Mouse (Mus musculus): ENCODE measurements around the gene Ngrn. TPM values are rescaled to one million over a fixed set of nuclear protein-coding genes. Genes with fewer than 3 reads are reported as not detected.

The Ngrn gene
- total RNA-seq, 2 experiments from 2014 or later, result 18.8 to 31.9 TPM

DNA sequence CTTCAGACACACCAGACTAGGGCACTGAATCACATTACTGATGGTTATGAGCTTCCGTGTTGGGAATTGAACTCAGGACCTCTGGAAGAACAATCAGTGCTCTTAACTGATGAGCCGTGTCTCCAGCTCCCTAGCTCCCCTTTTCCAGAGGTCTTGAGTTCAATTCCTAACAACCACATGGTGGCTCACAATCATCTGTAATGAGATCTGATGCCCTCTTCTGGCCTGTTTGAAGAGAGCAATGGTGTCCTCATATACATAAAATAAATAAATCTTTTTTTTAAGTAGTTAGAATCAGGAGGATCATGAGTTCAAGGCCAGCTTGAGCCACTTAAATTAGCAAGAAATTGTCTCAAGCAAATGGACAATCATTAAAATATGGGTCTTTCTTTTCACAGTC, 5.0 kb upstream of the Ngrn start:
- ATAC-seq (replicated peaks; ENCODE audit: low FRiP score, poor library complexity, severe bottlenecking), result no peak

DNA sequence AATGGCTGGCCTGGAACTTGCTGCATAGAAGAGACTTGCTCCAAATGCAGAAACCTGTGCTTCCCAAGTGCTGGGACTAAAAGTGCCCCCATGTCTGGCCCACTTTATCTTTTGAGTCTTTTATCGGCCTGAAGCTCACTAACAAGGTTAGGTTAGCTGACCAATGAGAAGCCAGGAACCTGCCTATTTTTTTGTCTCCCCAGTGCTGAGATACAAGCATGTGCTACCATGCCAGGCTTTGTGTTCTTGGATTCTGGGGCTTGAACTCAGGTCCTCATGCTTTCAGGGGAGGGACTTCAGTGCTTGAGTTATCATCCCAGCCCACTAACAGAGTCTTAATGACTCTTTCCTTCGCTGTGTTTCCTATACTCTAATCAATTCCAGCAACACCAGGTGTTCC, 3.3 kb upstream of the Ngrn start:
- no peak for ATAC-seq (replicated peaks; ENCODE audit: low FRiP score, poor library complexity, severe bottlenecking)

DNA sequence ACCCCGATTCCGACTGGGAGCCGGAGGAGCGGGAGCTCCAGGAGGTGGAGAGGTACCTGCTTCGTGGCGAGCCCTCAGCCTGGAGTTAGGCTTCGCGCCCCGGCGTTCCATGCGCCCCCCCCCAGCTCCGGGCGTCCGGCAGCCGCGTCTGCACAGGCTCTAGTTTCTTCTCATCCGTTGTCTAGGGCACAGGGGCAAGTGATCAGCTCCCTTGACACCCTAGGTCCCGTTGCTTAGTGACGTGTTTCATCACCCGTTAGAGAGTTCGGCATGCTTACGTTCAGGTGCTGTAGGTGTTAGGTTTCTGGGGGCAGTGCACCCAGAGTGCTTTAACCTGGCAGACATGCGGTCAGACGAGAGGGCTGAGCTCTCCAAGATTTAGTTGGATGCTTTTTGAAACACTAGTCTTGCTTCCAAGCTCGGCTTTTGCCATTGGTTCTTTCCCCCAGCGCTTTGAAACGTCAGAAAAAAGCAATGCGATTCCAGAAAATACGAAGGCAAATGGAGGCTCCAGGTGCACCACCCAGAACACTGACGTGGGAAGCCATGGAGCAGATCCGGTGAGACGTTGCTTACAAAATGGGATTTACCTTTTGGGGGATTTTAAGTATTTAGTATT, 466 bp downstream of the Ngrn start:
- peak; percentile 39 for ATAC-seq (replicated peaks; ENCODE audit: low FRiP score, poor library complexity, severe bottlenecking)

DNA sequence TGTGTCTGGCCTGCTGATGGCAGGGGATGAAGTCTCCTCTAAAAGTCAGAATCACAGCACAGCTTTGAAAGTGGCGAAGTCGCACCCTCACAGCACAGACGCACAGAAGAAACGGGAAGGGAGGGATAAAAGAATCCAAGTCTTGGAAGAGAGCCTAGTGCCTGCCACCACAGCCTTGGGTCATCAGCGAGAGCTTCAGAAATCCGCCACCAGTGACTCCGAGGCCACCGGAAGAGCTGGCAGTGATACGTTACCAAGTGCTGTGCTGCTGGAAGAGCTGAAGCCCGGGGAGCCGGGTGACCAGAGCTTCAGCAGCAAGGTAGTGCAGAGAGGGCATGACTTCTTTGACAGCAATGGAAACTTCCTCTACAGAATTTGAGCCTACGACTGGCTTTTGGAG, 3.6 kb downstream of the Ngrn start:
- no peak for ATAC-seq (replicated peaks; ENCODE audit: low FRiP score, poor library complexity, severe bottlenecking)

DNA sequence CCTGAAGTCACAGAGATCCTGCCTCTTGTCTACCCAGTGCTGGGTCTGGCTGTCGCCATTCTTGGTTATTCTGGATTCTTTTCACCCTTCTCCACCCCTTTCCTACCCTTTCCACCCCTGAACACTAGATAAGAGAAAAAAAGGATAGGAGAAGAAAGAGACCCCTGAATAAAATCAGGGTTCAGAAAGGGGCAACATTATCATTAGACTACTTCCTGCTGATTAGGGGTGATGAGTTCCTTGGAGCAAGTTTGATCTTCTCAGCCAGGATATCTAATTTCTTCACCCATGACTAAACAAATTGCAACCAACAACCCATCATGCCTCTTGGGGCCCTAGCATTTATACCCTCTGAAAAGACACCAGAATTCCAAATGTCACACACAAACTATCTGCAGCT, 6.7 kb downstream of the Ngrn start:
- no peak for ATAC-seq (replicated peaks; ENCODE audit: low FRiP score, poor library complexity, severe bottlenecking)

DNA sequence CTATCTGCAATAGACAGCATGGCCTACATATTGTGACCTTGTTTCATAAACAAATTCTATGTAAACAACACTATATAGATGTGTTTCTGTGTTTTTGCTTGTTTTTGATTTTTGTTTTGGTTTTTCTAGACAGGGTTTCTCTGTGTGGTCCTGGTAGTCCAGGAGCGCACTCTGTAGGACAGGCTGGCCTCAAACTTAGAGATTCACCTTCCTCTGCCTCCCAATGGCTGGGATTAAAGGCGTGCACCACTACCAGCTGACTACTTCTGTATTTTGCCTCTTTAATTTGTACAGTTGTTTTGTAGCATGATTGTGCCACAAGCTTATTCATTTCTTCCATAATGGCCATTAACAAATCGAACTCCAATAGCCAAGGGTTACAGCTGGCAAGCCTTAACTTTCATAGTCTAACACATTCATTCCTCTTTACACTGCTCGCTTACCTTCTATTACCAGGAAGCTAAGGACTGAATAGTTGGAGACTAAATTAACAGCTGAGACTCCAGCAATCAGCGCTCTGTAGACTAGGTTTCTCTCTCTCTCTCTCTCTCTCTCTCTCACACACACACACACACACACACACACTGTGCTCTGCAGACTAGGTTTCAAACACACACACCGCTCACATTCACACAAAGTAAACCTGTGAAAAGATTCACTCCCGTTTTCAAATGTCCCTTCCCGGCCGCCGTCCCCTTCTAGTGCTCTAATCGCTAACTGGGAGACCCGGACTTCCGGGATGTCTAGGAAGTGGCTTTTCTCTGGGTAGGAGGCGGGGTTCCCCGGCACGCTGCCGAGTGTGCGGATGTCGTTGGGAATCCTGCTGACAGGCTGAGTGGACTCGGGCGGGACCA, 8.1 kb downstream of the Ngrn start, which contains the start of gene Vps33b:
Gene Vps33b, plus strand, starts transcription at position 753 of the 854 bp plus-strand sequence.
- ATAC-seq (replicated peaks; ENCODE audit: low FRiP score, poor library complexity, severe bottlenecking), result peak; percentile 97

DNA sequence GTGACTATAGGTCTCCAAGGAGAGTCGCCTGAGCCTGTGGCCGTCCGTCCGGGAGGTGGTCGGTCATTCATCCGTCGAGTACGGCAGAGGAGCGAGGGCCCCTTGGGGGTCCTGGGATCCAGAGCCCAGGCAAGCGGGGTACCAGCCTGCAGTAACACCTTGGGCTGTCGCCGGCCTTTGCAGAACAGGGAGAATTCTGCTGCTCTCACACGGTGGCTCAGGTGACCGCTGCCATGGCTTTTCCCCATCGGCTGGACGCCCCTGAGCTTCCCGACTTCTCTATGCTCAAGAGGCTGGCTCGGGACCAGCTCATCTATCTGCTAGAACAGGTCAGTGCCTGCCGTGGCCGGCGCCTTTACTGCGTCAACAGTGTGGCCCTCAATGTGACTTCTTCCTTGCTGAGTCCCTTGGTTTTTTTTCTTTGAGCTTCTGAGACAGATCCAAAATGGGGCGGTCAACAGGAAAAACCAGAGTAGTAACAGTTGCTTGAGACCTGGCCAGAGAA, 8.8 kb downstream of the Ngrn start:
- peak; percentile 66 for ATAC-seq (replicated peaks; ENCODE audit: low FRiP score, poor library complexity, severe bottlenecking)

DNA sequence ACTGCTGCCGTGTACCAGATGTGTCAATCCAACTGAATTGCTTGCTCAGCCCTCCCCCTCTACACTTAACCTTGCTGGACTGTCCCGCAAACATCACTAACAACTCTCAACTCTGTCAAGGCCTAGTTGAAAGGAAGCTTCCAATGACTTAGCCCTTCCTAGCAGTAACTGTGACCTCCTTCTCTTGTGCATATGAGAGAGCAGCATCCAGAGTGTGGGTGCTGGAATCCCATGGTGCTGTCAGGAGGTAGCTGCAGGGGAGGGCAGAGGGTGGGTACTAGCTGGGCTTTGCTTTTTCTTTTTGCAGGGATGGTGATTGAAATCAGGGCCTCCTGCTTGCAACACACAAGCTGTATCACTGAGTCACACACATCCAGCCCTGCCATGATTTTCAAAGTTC, 12.4 kb downstream of the Ngrn start:
- no peak for ATAC-seq (replicated peaks; ENCODE audit: low FRiP score, poor library complexity, severe bottlenecking)

DNA sequence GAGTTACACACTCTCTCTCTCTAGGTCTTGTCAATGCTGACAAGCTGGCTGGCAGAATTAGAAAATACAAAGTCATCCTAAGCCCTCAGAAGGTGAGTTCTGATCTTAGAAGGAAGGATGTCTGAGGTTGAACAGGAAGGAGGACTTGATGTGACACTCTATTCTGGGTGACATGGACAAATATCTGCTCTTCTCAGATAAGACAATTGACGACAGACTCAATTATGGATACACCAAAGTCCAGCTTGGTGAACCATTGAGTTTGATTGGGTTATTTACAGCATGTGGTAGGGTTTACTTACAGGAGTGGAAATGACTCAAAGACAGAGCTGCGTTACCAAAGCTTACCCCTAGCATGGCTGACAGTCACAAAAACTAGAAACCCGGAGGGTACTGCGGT, 15.4 kb downstream of the Ngrn start:
- ATAC-seq (replicated peaks; ENCODE audit: low FRiP score, poor library complexity, severe bottlenecking), result no peak

DNA sequence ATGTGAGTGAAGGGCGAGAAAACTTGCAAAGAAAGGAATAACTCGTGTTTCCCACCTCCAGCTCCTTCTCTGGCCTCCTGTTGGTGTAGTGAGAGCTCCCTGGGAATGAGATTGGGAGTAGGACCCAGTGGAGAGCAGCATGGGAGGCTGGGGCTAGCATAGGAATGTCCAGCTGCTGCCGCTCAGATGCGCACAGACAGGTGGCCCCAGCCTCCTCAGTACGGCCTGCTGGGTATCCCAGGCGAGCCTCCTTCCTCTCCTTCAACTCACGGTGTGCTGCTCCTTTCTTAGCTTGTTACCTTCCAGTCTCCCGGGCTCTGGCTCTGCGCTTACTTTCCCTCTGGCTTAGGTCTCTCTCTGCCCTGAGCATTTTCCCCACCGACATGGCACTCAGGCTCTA, 19.0 kb downstream of the Ngrn start:
- ATAC-seq (replicated peaks; ENCODE audit: low FRiP score, poor library complexity, severe bottlenecking), result no peak

DNA sequence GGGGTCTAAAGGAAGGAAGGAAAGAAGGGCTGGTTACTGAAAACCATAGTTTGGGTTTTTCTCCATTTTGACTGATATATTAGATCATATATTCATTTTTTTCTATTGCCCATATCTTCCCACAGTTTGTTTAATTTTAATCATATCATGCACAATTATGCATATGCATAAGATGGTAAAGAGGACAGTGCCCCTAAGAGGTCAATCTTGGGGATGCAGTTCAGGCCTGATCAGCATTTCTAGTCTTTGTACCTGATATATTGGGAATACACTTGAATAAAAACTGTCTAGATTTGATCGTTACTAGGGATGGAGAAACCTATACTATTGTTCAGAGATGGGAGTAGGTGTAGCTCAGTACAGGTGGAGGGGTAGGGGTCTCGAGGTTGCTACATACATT, 20.0 kb downstream of the Ngrn start:
- ATAC-seq (replicated peaks; ENCODE audit: low FRiP score, poor library complexity, severe bottlenecking), result no peak

DNA sequence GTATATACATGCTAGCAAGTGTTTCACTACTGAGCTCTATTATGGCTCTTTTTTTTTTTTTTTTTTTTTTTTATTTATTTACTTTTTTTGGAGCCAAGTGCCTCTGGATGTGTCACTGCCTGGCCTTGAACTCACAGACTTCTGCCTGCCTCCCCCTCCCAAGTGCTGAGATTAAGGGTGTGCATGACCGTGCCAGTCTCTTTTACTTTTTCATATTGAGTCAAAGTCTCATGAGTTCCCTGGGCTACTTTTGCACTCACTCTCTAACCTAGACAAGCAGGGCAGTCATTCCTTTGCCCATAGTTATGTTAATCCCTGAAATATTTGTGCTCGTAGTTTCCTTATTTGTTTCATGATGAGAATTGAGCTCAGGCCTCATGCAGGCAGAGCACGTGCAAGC, 20.6 kb downstream of the Ngrn start:
- no peak for ATAC-seq (replicated peaks; ENCODE audit: low FRiP score, poor library complexity, severe bottlenecking)

DNA sequence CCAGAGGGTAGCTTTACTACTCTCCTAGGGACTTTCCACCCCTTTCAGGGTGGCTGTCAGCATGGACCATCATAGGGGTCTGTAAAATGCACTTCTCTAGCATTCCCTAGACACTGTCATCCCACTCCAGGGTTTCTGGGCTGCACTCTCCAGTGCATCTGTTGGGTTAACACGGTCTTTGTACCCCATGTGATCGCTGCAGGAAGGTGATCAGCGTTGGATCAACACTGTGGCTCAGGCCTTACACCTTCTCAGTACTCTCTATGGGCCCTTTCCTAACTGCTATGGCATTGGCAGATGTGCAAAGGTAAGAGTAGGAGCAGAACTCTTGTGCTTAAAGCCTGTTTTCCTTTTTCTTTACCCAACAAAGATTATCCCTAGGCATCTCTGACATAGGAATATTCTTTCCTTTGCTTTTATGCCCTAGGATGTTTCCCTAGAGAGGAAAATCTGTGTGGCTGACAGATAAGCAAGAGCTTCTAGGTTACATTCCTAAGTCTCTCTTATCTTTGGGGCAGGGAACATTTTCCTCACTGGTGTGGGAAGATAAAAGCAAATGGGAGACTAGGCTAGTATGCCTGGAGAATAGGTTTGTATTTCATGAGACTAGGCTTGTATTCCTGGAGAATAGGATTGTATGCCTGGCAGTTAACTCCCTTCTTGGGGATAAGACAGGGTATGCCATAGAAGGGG, 22.4 kb downstream of the Ngrn start:
- 0 out of 2 replicates have a peak, but pooled peaks have one; percentile 35 for ATAC-seq (replicated peaks; ENCODE audit: low FRiP score, poor library complexity, severe bottlenecking)

DNA sequence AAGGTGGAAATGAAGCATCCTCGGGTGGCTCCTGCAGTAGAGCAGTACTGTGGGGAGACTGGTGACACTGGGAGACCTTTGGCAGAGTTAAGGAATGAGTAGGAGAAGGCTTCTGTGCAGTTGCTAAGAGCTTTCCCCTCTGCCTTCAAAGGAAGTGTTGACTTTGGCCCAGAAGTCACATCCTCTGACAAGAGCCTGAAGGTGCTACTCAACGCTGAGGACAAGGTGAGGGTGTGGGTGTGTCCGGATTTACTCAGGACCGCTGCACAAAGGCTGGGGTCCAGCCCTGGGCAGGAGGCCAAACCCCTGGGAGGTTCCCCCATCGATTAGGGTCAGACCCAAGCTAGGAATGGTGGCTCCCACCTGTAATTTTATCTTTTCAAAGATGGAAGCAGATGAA, 23.4 kb downstream of the Ngrn start:
- ATAC-seq (replicated peaks; ENCODE audit: low FRiP score, poor library complexity, severe bottlenecking), result no peak

DNA sequence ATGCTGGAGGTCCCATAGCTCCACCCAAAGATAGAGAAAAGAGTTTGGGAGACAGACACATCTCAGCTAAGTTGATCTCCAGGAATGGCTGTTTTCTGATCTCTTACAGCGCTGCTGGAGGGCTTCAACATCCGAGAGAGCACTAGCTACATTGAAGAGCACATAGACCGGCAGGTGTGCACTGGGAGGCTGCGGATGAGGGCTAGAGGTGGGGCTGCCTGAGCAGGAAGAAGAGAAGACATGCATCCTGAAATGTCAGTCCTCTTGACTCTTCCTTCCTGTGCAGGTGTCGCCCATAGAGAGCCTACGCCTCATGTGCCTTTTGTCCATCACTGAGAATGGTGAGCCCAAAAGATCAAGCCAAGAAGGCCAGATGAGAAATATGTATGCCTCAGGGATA, 24.7 kb downstream of the Ngrn start:
- no peak for ATAC-seq (replicated peaks; ENCODE audit: low FRiP score, poor library complexity, severe bottlenecking)

DNA sequence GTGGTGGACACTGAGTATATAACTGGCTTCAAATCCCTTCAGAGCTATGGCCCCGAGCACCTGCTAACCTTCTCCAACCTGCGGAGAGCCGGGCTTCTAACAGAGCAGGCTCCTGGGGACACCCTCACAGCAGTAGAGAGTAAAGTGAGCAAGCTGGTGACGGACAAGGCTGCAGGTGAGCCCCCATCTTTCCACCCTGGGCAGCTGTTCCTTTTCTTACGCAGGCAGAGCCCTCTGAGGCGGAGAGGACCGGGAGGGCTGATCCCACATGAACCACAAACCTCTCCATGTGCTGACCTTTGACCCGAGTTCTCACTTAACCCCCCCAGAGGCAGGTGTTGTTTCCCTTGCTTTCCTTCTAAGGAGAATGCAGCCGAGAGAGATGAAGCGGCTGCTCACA, 26.7 kb downstream of the Ngrn start:
- no peak for ATAC-seq (replicated peaks; ENCODE audit: low FRiP score, poor library complexity, severe bottlenecking)

DNA sequence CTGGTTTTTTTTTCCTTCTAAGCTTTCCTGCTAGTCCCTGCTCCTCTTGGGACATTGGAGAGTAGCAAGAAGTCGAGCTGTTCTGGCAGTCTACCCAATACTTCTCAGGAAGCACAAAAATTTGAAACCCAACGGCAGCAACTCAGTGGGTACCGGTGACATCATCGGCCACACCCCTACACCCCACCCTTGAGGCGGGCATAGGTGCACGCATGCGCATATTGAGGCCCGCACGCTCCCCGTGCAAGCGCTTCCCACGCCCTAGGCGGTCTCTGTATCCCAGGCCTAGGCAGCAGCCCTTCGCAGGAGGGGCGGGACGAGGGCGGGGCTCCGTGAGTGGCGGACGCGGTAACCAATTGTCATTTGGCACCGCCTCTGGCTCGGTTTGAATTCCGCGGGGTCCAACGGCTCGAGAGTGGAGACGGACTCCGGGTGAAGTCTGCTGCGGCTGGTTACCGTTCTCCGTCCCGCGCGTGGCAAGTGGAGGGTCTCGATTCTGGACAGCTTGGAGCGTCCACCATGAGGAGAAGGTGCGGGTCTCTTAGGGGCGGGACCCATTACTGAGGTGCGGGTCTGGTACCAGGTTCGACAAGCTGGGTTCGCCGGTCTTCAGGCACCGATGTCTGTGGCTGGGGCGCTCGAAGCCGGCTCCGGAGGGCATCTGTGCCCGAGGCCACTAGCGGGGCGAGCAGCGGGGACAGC, 33.2 kb downstream of the Ngrn start, which contains the start of gene Prc1:
Gene Prc1, plus strand, starts transcription at position 389 of the 702 bp plus-strand sequence.
- peak; percentile 92 for ATAC-seq (replicated peaks; ENCODE audit: low FRiP score, poor library complexity, severe bottlenecking)

DNA sequence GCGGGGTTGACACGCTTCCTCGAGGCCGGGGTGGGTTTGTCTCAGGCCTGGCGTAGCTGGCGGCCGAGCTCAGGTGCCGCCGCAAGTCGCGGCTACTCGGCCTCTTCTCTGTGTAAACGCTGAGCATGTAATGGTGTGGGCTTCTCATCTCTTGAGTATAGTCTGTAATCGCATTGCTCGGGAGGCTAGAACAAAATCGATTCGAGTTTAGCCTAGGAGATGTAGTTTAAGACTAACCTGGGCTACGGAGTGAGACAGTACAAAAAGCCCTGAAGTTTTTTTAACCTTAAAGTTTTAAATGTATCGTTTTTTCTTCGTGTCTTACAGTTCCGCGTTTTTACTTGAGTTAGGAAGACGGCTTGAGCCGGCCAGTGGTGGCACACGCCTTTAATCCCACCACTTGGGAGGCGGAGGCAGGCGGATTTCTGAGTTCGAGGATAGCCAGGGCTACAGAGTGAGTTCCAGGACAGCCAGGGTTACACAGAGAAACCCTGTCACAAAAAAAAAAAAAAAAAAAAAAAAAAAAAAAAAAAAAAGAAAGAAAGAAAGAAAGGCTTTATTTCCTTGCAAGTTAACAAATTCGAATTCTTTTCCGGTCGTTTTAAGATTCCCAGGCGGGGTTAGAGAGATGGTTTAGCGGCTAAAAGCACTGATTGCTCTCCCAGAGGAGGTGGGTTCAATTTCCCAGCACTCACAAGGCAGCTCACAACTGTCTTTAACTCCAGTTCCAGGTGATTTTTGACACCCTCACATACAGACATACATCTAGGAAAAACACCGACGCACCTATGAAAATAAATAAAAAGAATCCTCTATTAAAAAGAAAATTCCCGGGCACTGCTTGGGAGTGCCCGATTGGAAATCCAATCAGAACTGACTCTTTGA, 34.0 kb downstream of the Ngrn start:
- peak; percentile 36; the same call in 1 of the 2 replicates for ATAC-seq (replicated peaks; ENCODE audit: low FRiP score, poor library complexity, severe bottlenecking)

DNA sequence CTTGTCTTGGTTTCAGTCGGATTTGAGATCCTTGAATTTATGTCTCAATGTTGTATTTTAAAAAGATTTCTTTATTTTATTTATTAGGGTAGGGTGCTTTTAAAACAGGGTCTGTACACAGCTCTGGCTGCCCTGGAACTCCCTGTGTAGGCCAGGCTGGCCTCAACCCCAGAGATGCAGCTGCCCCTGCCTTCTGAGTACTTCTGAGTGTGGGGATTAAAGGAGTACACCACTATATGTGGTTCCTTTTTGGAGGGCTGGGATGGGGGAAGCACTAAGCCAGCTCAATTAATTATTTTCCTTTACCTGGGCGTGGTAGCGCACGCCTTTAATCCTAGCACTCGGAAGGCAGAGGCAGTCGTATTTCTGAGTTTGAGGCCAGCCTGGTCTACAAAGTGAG, 35.4 kb downstream of the Ngrn start:
- no peak for ATAC-seq (replicated peaks; ENCODE audit: low FRiP score, poor library complexity, severe bottlenecking)
